Mouse (Mus musculus) hindbrain, embryonic 14.5 days (tissue): Measurements from ENCODE around the gene Tspan12. TPM values are rescaled to one million over a fixed set of nuclear protein-coding genes. Genes with fewer than 3 reads are reported as not detected.

Source experiments
- ATAC-seq: fragments of 200-750 bp; cut with Nextera tagmentation; 2 replicates; pipeline ENCODE4 v1.8.0; 2017; ENCODE audit warnings: moderate number of reproducible peaks, mild to moderate bottlenecking, moderate TSS enrichment, moderate library complexity; ENCODE audit not compliant: low FRiP score
- DNase-seq: peaks from one replicate; pipeline ENCODE4 v3.0.0-alpha.2; 2015; ENCODE audit warnings: low spot score
- H3K27ac ChIP-seq: fragments of 300-500 bp; sonication (generic); 2 replicates; pipeline ENCODE4 v1.5.1; 2014; ENCODE audit warnings: mild to moderate bottlenecking, moderate library complexity
- H3K27me3 ChIP-seq: fragments of 300-500 bp; sonication (generic); 2 replicates; pipeline ENCODE4 v1.6.1; 2014; ENCODE audit warnings: mild to moderate bottlenecking, low read length, mixed read lengths; ENCODE audit not compliant: control insufficient read depth, insufficient read depth
- H3K36me3 ChIP-seq: fragments of 300-500 bp; sonication (generic); replicated peaks from 2 replicates; pipeline ENCODE4 v1.6.1; 2014; ENCODE audit not compliant: control insufficient read depth, insufficient read depth
- H3K4me1 ChIP-seq: fragments of 300-500 bp; sonication (generic); replicated peaks from 2 replicates; pipeline ENCODE4 v1.6.1; 2014; ENCODE audit warnings: antibody characterized with exemption, low read length, mixed read lengths; ENCODE audit not compliant: control insufficient read depth, insufficient read depth
- H3K4me2 ChIP-seq: fragments of 300-500 bp; sonication (generic); replicated peaks from 2 replicates; pipeline ENCODE4 v1.6.1; 2014; ENCODE audit warnings: mild to moderate bottlenecking, moderate library complexity
- H3K4me3 ChIP-seq: fragments of 300-500 bp; sonication (generic); replicated peaks from 2 replicates; pipeline ENCODE4 v1.5.1; 2014; ENCODE audit warnings: mild to moderate bottlenecking, low read length
- H3K9ac ChIP-seq: fragments of 300-500 bp; sonication (generic); 2 replicates; pipeline ENCODE4 v1.6.1; 2014
- H3K9me3 ChIP-seq: fragments of 300-500 bp; sonication (generic); 2 replicates; pipeline ENCODE4 v1.6.1; 2016; ENCODE audit warnings: low read length; ENCODE audit not compliant: control insufficient read depth
- WGBS: fragments of 180-500 bp; shearing (Covaris S2); extraction: QIAGEN DNeasy Blood & Tissue Kit; methylation state at CpG from one replicate; pipeline ENCODE4 v1.1.7; 2014; 5-methylcytosine and 5-hydroxymethylcytosine counted together
- polyA plus RNA-seq: library from polyadenylated mRNA; unstranded; fragments of >200 nt; fragmentation: Nextera tagmentation; extraction: Ambion mirVana; gene quantifications from 2 replicates; pipeline ENCODE4 v1.2.1, GENCODE M21; 2014

Tspan12 gene
- polyA plus RNA-seq, 1 experiment from 2014 or later, result 73.7 TPM

- ATAC-seq (no peak), DNase-seq (no peak)
- Histone ChIP-seq H3K4me1 (peaks cover 13% of the 10 kb centered on the region; the same call in 1 of the 2 replicates), H3K9me3 (no peaks in the 10 kb centered on the region), H3K4me3 (no peak overlapping the region), H3K36me3 (no peaks in the 10 kb centered on the region), H3K27ac (no peak overlapping the region), H3K27me3 (no peaks in the 10 kb centered on the region), H3K4me2 (no peak overlapping the region), H3K9ac (no peak overlapping the region)
- 56% methylated on average over 7 of the region's 7 CpGs for WGBS
These were observed 3.6 kb upstream of the Tspan12 start for GRCm38 (mm10) chr6:21855921-21856320.

- no peak overlapping the region for H3K27ac ChIP-seq
- no peaks in the 10 kb centered on the region for H3K27me3 ChIP-seq
- no peak overlapping the region for H3K4me3 ChIP-seq
- no peak overlapping the region for H3K9ac ChIP-seq
- DNase-seq, result no peak
- peaks cover 24% of the 10 kb centered on the region; the same call in 1 of the 2 replicates for H3K4me1 ChIP-seq
- no peaks in the 10 kb centered on the region for H3K9me3 ChIP-seq
- ATAC-seq, result no peak
- 51% methylated on average over 6 of the region's 6 CpGs for WGBS
- no peak overlapping the region for H3K4me2 ChIP-seq
- H3K36me3 ChIP-seq, result no peaks in the 10 kb centered on the region
These were observed 1.0 kb upstream of the Tspan12 start for GRCm38 (mm10) chr6:21853342-21853741.

- Histone ChIP-seq H3K4me2 (peak overlapping the region; percentile 74), H3K9ac (peak overlapping the region; percentile 90), H3K27me3 (no peaks in the 10 kb centered on the region), H3K4me3 (peak overlapping the region; percentile 93), H3K9me3 (no peaks in the 10 kb centered on the region), H3K27ac (peak overlapping the region; percentile 87), H3K4me1 (peaks cover 19% of the 10 kb centered on the region; the same call in 1 of the 2 replicates), H3K36me3 (no peaks in the 10 kb centered on the region)
- under 1% methylated on average over 62 of the region's 62 CpGs for WGBS
- peak; percentile 83 for ATAC-seq
- DNase-seq, result peak; percentile 73
These were observed 545 bp downstream of the Tspan12 start for GRCm38 (mm10) chr6:21851596-21852343.

- H3K9me3 ChIP-seq, result no peaks in the 10 kb centered on the region
- H3K36me3 ChIP-seq, result peaks cover under 1% of the 10 kb centered on the region; the same call in 1 of the 2 replicates
- H3K4me2 ChIP-seq, result peak overlapping the region; percentile 74
- H3K27ac ChIP-seq, result peak overlapping the region; percentile 87; the same call in 1 of the 2 replicates
- peak; percentile 67 for DNase-seq
- H3K9ac ChIP-seq, result peak overlapping the region; percentile 90
- WGBS, result 0% methylated on average over 5 of the region's 5 CpGs
- peaks cover 19% of the 10 kb centered on the region; the same call in 1 of the 2 replicates for H3K4me1 ChIP-seq
- ATAC-seq, result peak; percentile 91
- no peaks in the 10 kb centered on the region for H3K27me3 ChIP-seq
- peak overlapping the region; percentile 93 for H3K4me3 ChIP-seq
These were observed 1.0 kb downstream of the Tspan12 start for GRCm38 (mm10) chr6:21851346-21851595.

- Histone ChIP-seq H3K27me3 (no peaks in the 10 kb centered on the region), H3K9ac (peak overlapping the region; percentile 90), H3K9me3 (no peaks in the 10 kb centered on the region), H3K4me2 (peak overlapping the region; percentile 74), H3K27ac (no peak overlapping the region), H3K4me1 (peaks cover 19% of the 10 kb centered on the region; the same call in 1 of the 2 replicates), H3K4me3 (peak overlapping the region; percentile 93), H3K36me3 (peaks cover 6% of the 10 kb centered on the region; the same call in 1 of the 2 replicates)
- DNase-seq, result no peak
- ATAC-seq, result peak; percentile 18; the same call in 1 of the 2 replicates
- 28% methylated on average over 21 of the region's 21 CpGs for WGBS
These were observed 1.6 kb downstream of the Tspan12 start for GRCm38 (mm10) chr6:21850526-21851345.

- ATAC-seq (no peak), DNase-seq (no peak)
- 96% methylated on average over 4 of the region's 4 CpGs for WGBS
- Histone ChIP-seq H3K36me3 (peaks cover 8% of the 10 kb centered on the region; the same call in 1 of the 2 replicates), H3K4me2 (no peak overlapping the region), H3K27me3 (no peaks in the 10 kb centered on the region), H3K27ac (no peak overlapping the region), H3K9me3 (no peaks in the 10 kb centered on the region), H3K4me3 (no peak overlapping the region), H3K4me1 (peaks cover 19% of the 10 kb centered on the region; the same call in 1 of the 2 replicates), H3K9ac (no peak overlapping the region)
These were observed 3.5 kb downstream of the Tspan12 start for GRCm38 (mm10) chr6:21848808-21849207.

- Histone ChIP-seq H3K4me3 (no peak overlapping the region), H3K9ac (no peak overlapping the region), H3K27ac (no peak overlapping the region), H3K36me3 (peaks cover 9% of the 10 kb centered on the region), H3K4me2 (no peak overlapping the region), H3K4me1 (peaks cover 13% of the 10 kb centered on the region; the same call in 1 of the 2 replicates), H3K9me3 (no peaks in the 10 kb centered on the region), H3K27me3 (no peaks in the 10 kb centered on the region)
- ATAC-seq (peak; percentile 86), DNase-seq (peak; percentile 55)
- 18% methylated on average over 9 of the region's 9 CpGs for WGBS
These were observed 12.1 kb downstream of the Tspan12 start for GRCm38 (mm10) chr6:21839976-21840775.

GRCm38 (mm10) chr6:21839244-21839814 is 13.0 kb downstream of the Tspan12 start:
- ATAC-seq (peak; percentile 51; the same call in 1 of the 2 replicates), DNase-seq (no peak)
- 65% methylated on average over 10 of the region's 10 CpGs for WGBS
- H3K4me2 ChIP-seq, result no peak overlapping the region
- H3K9me3 ChIP-seq, result no peaks in the 10 kb centered on the region
- peaks cover 13% of the 10 kb centered on the region; the same call in 1 of the 2 replicates for H3K4me1 ChIP-seq
- no peak overlapping the region for H3K27ac ChIP-seq
- H3K27me3 ChIP-seq, result no peaks in the 10 kb centered on the region
- H3K36me3 ChIP-seq, result peaks cover 16% of the 10 kb centered on the region
- no peak overlapping the region for H3K9ac ChIP-seq
- no peak overlapping the region for H3K4me3 ChIP-seq
